Mouse (Mus musculus): ENCODE measurements around the gene 4930523C07Rik.

DNA sequence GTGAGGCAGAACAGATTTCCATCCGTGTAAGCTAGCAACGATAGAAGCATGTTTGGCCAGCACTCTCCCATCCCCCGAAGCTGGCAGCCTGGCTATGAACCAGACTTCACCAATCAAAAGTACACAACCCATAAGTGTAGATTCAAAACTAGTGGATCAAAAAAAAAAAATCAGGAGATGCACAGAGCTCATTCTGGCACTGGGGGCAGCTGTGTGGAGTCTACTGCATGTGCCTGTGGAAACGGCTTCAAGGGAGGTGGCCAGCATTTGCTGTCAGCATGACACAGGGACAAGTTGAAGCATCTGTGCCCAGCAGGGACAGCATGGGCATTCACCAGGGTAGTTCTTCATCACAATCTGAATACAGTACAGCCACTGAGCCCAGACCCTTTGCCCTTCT is 16.2 kb upstream of the 4930523C07Rik start:
- TF ChIP-seq CTCF (IDR thresholded peaks at IDR 0.05; ENCODE audit: low read depth): no peak
- no peak for TF ChIP-seq EP300 (IDR thresholded peaks at IDR 0.05; ENCODE audit: low read depth)
